Mouse (Mus musculus) retina, embryonic 14.5 days (tissue): ENCODE data around the gene Tulp2.
A peak's percentile ranks its signal among the peaks of the same experiment; 100 is the strongest.

ENCODE experiments used
- DNase-seq: peaks from one replicate; pipeline ENCODE4 v3.0.0-alpha.2; 2015; ENCODE audit warnings: low spot score

Gene Tulp2

DNA sequence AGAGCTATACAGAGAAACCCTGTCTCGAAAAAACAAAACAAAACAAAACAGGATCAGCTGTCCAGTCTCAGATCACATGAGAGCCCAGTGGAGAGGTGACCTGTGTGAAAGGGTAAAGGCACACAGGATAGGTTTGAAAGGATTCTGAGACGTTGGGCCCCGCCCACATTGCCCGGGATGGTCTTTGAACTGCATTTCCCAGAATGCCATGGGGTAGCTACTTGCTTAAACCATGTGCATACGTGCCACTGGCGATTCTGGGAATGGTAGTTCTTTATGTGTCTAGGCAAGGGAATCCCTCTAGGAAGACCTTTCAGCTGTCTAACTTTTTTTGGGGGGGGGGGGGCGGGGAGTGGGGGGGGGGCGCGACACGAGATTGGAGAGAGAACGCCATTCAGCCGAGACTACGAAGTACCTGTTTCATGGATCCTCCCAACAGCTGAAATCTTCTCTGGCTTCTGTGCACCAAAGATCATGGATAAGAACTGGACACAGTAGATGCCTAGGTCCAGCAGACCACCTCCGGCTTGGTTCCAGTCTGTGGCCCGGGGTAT, at the start of gene Tulp2:
Tulp2 (plus strand) TSS at position 504 of the 554 bp plus-strand sequence.
- DNase-seq = peak; percentile 73

DNA sequence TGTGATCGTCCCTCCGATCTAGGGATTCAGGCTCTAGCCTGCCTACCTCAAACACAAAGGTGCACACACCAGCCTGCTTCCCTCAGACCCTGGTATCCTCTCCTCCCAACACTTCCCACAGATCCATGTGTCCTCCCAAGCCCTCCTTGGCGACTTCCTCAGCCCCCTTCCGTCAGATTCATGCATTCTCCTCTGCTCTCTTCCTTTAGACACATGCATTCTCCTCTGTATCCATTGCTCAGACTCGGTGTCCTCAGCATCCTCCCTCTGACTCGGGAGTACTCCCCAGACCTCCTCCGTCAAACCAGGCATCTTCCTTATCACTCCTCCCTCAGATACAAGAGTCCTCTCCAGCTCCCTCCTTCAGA, 47.9 kb upstream of the Tulp2 start:
- DNase-seq = no peak

DNA sequence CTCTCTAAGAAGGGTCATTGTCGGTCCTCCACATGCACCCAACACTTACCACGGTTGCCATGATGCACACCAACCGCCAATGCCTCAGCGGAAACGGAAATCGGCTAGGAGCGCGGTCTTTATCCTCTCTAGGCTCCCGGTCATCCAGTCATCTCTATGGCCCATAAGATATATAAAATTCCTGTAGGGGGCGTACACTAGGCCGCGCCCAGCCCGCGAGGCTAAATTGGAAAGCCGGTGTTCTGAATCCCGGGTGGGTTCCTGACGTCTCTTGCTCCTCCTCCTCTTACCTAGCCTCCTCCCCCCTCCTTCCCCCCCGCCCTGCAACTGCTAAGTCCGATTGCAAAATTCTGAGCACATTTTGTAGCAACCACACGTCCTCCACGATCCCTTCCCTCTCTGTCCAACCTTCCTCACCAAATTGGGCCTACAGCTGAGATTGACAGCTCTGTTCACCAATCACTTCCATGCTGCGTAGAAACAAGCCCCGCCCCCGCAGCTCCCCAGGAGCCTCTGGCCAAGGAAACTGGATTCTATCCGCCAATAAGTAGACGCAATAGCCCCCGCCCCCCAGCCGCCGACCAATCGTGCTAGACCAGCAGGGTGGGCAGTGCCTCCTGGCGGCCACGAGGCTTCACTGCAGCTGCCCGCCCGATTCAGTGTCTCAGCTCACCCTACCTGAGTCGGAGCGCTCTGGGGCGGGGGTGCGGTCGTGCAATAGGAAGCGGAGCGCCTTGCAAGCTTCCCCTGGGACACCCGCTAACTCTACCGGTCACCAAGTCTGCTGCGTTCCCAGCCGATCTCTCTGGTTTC, 47.3 kb upstream of the Tulp2 start, which contains the start of gene Gys1:
Gys1 (plus strand) TSS at position 642 of the 813 bp plus-strand sequence.
- peak; percentile 100 for DNase-seq

DNA sequence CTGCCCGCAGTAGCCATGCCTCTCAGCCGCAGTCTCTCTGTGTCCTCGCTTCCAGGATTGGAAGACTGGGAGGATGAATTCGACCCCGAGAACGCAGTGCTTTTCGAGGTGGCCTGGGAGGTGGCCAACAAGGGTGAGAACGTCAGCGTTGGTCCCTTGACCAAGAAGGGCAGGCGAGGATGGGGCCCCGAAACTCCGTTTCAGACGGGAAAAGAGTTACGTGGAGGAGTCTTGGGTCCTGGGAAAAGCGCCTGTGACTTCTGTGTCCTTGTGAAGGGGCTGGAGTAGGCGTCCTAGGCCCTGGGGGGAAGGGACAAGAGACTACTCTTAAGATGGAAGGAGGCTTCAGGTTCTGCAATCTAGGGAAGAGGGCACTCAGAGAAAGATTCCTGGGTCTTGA, 46.6 kb upstream of the Tulp2 start:
- no peak for DNase-seq

DNA sequence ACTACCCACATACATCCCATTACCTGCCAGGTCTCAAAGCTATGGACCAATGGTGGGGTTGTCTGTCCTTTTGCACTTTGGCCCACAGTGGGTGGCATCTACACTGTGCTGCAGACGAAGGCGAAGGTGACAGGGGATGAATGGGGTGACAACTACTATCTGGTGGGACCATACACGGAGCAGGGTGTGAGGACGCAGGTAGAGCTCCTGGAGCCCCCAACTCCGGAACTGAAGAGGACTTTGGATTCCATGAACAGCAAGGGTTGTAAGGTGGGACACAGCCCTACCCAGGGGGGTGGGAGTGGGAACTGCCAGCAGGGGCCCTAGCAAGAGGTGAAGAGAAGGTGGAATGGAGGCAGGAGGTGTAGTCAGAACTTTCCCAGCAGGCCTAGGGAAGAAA, 45.2 kb upstream of the Tulp2 start:
- DNase-seq = no peak

DNA sequence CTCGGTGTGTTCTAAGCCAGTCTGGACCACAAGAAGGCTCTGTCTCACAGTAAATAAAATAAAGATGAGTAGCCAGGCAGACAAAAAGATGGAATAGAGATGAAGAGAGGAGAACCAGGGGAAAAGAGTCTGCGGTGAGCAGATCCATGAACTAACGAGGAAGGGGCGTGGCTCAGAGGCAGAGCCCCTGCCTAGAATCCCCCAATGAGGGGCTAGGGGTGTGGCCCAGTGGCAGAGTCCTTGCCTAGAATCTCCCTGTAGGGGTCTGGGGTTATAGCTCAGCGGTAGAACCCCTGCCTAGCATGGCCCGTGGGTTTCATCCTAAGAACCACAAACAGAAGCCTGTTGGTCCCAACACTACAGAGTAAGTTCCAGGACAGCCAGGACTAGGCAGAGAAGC, 44.6 kb upstream of the Tulp2 start:
- no peak for DNase-seq

DNA sequence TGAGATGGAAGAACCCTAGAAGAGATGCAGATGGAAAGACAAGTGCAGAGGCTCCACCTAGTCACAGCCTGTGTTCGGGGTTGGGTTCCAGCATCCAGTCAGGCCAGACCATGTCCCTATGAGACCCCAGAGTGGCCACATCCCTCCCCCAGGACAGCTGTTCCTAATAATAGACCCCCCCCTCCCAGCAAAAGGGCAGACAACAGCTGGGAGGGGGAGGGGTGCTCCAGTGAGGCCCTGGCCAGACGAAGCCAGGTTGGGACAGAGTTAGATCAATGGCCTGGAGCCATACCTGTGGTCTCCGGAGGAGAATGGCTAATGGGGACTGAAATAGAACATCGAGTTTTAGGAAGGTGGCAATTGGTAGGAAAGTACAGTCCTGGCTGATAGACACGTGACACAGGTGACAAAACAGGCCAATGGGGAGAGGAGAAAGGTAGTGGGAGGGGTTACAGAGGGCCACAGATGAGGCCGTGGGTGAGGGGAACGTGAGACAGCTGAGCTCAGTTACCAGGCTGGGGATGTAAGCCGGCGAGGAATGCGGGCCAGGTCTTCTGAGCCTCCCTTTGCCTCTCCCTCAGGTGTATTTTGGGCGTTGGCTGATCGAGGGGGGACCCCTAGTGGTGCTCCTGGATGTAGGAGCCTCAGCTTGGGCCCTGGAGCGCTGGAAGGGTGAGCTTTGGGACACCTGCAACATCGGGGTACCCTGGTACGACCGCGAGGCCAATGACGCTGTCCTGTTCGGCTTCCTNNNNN, 44.0 kb upstream of the Tulp2 start, which contains the start of gene Ruvbl2:
Ruvbl2 (minus strand) TSS at position 576 of the 756 bp plus-strand sequence.
- no peak for DNase-seq

DNA sequence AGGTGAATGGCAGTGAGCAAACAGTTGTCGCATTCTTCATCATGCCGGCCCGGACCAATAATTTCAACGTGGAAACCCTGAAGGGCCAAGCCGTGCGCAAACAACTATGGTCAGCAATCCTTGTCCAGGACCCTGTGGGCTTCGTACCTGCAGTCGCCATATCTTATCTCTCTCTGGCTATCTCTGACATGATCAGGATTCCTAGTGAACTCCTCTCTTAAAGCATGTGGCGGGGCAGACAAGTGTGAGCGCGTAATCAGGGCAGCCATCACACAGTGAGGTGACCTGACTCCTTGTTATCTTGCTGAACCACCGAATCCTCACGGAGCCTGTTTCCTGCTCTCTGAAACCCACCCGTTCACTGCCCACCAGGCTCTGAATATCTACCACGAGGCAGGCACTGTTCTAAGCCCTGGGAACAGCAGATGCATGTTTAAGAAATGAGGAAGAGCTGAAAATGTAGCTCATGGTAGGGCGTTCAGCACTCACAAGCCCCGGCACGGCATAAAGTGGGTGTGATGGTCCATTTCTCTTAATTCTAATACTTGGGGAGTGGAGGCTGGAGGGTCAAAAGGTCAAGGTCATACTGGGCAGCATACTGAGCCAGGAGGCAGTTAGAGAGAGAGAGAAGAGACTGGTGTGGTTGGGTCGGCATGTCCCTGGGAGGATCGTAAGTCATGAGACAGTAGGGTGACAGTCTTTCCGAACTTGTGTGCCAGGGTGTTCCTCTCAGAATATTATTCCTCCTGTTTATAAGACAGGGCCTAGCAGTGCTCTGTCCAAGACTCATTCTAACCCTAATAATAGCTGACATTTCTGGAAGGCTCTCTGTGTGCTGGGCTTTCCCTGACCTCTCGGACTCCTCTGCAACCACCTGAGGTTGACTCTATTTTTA, 37.9 kb upstream of the Tulp2 start:
- no peak for DNase-seq

DNA sequence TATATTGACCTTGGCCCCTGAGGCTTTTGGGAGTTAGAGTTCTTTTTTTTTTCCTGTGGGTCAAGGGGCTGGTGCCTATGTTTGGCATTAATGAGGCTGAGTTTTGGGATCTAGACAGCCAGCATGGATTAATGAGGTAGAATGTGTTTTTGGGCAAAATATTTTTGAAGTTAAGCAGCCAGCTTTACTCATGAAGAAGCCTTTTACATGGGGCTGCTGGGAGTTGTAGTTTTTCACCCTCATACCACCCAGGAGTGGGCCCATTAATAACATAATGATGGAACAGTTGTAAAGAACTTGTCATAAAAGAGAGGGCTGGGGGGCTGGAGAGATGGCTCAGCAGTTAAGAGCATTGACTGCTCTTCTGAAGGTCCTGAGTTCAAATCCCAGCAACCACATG, 35.1 kb upstream of the Tulp2 start:
- DNase-seq = no peak

DNA sequence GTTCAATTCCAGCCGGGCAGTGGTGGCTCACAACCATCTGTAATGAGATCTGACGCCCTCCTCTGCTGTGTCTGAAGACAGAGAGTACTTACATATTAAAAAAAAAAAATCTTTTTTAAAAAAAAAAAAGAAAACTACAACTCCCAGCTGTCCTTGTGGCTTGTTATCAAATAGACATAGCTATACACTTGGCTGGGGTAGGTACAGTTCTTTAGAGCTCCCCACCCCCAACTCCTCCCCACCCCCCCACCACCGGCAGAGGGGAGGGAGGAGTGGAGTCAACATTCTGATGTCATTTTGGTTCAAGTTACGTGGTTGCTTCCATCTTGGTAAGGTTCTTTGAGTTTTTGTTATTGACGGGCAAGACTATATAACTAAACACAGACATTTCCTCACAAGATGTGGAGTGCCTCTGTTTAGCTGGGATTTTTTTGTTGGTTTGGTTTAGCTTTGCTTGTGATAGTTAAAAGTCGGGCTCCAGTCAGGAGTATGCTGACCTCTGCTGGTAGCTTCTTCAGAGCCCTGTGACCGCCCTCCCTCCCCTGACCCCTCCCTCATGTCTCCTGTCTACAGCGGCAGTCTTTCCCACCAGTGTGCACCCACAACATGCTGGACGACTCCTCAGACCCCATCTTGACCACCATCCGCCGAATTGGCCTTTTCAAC, 34.2 kb upstream of the Tulp2 start:
- peak; percentile 60 for DNase-seq

DNA sequence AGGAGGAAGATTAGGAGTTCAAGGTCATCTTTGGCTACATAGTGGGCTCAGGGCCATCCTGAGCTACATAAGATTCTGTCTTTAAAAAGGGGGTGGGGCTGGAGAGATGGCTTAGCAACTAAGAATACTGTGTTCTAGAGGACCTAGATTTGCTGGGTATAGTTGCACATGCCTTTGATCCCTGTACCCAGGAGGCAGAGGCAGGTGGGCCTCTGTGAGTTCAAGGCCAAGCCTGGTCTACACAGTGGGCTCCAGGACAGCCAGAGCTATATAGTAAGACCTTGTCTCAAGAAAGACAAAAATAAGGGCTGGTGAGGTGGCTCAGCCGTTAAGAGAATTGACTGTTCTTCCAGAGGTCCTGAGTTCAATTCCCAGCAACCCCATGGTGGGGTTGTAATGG, 31.7 kb upstream of the Tulp2 start:
- DNase-seq = no peak

DNA sequence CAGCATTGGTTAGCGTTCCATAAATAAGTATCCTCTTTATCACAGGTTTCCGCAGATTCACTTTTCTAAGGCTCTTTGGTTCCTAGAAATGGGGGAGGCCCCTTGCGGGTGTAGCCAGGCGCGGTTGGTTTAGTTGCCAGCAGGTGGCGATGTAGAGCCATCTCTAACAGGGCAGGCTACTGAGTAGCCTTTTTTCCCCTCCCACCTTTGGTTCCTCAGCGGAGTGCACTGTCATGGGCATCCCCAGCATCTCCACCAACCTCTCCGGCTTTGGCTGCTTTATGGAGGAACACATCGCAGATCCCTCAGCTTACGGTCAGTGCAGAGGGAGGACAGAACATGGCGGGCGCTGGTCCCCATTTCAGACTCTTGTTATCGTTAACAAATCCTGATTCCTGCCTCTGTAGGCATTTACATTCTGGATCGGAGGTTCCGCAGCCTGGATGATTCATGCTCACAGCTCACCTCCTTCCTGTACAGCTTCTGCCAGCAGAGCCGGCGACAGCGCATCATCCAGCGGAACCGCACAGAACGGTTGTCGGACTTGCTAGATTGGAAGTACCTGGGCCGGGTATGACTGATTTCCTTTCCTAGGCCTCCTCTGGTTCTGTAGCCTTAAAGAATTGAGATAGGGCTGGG, 30.2 kb upstream of the Tulp2 start:
- DNase-seq = peak; percentile 93

DNA sequence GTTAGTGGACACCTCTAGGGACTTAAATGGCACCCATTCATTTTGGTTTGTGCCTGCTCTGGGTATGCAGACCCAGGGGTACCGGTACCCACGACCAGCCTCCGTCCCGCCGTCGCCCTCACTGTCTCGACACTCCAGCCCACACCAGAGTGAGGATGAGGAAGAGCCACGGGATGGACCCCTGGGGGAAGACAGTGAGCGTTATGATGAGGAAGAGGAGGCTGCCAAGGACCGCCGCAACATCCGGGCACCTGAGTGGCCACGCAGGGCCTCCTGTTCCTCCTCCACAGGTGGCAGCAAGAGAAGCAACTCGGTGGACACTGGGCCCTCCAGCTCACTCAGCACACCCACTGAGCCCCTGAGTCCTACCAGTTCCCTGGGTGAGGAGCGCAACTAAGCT, 26.7 kb upstream of the Tulp2 start:
- no peak for DNase-seq

DNA sequence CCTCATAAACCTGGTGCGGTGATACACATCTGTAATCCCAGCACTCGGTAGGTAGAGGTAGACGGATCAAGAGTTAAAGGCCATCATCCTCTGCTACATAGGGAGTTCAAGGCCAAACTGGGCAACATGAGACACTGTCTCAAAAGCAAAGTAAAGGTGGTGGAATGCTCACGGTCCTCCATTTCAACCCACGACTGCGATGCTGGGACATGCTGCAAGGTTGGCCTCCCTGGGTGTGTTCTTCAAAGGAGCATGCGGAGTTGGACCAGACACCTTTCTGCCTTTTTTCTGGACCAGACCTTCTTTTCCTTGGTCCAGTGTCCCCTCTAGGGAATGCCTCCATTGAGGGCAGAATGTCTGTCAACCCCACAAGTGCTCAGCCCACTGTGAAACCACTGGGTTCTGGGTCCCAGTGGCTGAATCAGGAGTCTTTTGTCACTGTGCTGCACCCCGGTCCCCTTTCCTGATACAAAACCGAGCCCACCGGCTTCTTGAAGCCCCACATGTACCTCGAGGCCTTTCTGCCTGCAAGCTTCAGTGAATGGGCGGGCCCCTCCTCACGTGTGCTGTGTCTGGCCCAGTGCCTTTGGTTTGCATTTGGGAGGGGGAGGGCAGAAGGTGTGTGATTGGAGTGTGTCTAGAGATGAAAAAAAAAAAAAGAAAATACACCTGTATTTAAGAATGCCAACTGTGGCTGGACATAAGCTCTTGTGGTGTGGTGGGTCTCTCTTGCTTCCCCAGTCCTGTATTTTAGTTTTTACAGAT, 25.6 kb upstream of the Tulp2 start:
- no peak for DNase-seq

DNA sequence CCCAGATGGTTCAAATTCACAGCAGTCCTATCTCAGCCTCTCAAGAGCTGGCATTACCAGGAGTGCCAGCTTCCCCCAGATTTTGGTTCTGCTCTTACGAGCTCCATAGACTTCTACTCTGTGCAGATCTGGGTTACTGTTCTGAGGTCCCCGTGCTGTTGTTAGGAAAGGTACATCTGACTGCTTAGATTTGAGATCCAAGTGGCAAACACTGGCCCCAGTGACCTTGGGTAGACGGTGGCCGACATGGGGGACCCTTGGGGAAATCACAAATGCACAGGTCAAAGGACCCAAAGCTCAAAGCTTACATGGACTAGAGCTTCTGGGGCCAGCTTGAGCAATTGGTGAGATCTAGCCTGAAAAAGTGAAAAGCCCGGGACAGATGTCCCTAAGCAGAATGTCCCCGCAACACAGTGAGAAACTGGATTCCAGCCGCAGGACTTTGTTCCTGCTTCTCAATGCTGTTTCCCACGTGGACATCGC, 24.9 kb upstream of the Tulp2 start:
- peak; percentile 19 for DNase-seq

DNA sequence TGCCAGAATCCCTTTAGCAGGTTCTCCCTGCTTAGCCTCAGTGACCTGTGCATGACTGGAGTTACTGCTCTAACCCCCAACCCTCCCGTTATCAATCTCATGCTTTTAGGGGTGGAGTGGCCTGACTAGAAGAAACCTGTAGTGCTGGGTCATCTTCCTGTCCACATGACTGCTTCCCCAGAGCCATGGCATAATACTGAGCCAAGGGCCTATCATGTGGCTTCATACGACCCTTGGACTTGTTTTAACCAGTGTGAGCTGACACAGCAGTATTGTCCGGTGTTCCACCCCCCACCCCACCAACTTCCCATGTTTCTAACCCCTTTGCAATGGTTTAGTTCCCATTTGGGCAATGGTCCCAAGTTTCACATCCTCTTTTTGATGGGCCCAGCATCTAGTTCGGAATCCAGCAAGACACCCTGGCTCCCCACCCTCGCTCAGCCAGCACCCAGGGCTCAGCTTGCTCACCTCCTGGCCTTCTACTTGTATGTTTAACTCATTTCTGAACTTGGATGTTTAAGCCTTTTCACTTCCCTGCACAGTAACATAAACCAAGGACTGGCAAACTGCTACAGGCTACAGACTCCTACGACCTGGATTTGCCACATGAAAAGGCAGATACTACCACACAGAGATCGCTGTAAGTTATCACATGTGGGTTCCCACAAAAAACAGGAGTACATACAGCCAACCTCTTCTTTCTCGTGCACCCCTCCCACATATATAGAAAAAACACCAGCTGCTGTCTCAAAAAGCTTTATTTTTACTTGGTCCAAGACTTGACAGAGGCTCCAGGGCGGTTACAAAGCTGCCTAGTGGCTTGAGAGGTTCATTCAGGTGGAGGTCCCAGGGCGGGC, 24.2 kb upstream of the Tulp2 start:
- DNase-seq = peak; percentile 21

DNA sequence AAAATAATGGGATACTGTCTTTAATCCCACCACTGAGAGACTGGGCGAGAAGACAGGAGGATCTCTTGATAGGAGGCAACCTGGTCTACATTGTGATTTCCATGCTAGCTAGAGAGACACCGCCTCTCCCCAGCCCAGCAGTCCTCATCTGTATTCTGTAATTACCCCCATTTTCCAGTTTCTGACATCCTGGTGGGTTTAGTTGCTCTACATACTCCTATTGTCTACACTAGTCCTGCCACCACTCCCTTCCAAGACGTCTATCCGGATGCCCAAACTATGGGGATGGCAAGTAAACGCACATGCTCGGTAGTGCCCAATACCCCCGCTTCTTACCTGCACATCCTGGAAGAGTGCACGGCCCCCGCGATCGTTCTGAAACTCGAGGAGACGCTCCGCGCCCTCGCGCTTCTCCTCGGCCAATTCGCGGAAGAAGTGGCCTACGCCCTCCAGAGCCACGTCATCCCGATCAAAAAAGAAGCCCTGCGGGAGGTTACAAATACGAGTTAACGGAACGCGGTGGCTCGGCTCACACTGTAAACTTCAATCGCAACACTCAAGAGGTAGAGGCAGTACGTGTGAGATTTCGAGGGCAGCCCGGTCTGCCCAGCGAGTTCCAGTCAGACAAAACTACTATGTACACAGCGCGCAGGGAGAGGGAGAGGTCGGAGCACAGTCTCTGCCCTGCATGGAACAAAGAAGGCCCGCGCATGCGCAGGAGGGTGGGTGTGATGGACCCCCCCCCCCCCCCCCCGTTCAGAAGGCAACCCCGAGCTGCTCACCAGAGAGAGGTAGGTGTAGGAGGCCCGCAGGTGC, 22.7 kb upstream of the Tulp2 start:
- peak; percentile 87 for DNase-seq

DNA sequence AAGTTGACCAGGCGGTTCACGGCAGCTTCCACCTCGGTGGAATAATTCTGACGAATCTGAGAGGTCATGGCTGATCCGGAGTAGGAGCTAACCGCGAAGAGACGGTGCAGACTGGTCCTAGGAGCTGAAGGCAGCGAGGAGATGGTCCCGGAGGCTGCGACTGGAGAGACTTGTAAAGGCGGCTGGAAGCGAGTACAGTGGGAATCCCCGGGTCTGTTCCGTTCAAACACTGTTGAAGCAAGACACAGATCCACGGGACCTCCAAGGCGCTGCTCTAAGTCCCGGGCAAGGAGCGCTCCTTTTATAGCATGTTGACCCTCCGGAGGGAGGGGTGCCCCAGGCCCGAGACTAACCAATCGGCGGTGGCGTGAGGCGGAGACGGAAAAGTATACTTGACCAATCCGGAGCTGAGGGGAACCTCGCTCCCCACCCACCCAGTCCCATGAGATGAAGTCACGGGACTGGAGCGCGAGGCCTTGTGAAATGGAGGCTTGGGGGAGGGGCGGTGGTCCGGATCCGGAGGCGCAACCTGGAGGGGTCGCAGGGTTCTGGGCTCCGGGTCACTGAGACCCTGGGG, 22.0 kb upstream of the Tulp2 start, which contains the start of gene Ftl1:
Ftl1 (minus strand) TSS at position 321 of the 577 bp plus-strand sequence.
- peak; percentile 99 for DNase-seq
